Mouse (Mus musculus) layer of hippocampus, postnatal 10 days (tissue): ENCODE results near the gene Nt5c2. TPM values are rescaled to one million over a fixed set of nuclear protein-coding genes. Genes with fewer than 3 reads are reported as not detected.
A peak's percentile ranks its signal among the peaks of the same experiment; 100 is the strongest.

Experiments used
- DNase-seq, 2 experiments: peaks; one replicate each; pipeline ENCODE4 v3.0.0; 2021; ENCODE audit warnings: low spot score in 2 of 2
- long read RNA-seq: library from polyadenylated mRNA; stranded (forward); transcript quantifications from one replicate; pipeline ENCODE4 v2.0.0, GENCODE M21; 2023
- total RNA-seq, 2 experiments: library from RNA; stranded (reverse); gene quantifications; 2 replicates each; pipeline ENCODE4 v1.2.3; 2021

The Nt5c2 gene
- 10 to 100 TPM; 65.6 to 78.1 TPM for total RNA-seq
- long read RNA-seq, transcript Nt5c2-202 (18 exons, 3,728 nt) = minor isoform, 14 of 58 reads
- long read RNA-seq, transcript Nt5c2-203 (18 exons, 3,148 nt) = major isoform, 16 of 58 reads
- long read RNA-seq, partial matches to known transcripts = 1 of 58 reads
- long read RNA-seq, other reads (novel, unspliced or antisense) = 25 of 58 reads

GRCm38 (mm10) chr19:47014447-47015381 lies at the start of gene Nt5c2, which contains the start of gene Ina:
TSS of gene Nt5c2 (minus strand) at chr19:47015153.
TSS of gene Ina (plus strand) at chr19:47014698.
- DNase-seq = peak; percentile 69 to 82

DNA sequence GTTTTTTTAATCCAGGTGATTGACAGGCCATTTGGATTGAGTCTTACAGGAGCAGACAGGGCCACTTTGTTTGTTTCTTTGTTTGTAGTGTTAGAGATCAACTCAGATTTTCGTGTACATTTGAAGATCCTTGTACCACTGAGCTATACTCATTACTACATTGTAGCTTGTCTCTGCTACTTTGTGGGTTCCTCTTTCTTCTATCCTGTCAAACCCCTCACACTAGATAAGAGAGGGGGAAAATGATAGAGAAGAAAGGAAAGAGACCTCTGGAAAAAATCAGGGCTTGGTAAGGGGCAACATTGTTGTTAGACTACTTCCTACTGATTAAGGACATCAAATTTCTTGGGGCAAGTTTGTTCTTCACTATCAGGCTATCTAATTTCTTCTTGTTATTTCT lies 42.7 kb upstream of the Nt5c2 start:
- no peak for DNase-seq

- DNase-seq = no peak
Observed at GRCm38 (mm10) chr19:47053471-47053870, 38.5 kb upstream of the Nt5c2 start.

- no peak for DNase-seq
Observed at GRCm38 (mm10) chr19:47052927-47053326, 38.0 kb upstream of the Nt5c2 start.

DNA sequence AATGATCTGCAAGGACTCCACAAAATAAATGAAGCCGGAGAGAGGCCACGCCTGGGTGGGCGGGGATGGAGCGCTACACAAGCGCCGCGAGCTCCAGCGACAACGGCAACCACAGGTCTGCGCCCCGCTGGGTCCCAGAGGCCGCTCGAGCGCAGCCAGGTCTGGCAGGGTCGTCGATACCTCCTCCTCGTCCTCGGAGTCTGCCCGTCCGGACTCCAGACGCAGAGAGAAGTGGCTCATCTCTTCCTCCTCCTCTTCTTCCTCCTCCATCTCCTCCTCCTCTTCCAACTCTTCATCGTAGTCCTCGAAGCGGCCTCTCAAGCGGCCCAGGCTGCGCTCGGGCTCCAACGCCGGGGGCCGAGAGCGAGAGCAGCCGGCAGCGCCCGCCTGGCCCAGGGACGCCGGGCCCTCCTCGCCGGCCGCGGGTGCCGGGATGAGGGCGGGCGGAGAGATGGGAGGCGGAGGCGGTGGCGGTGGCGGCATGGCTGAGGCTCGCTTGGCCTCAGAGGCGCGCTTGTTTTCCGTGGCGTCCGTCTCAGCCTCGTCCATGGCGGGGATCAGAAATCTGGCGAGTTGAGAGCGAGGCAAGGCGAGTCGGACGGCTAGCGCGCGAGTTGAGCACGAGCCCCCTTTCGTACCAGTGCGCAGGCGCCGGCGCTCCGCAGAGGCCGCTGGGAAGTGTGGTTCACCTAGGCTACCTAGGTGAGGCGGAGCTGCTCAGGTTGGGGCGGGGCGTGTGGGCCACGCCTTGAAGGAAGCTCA lies 35.5 kb upstream of the Nt5c2 start, which contains the start of gene Pcgf6:
Gene Pcgf6 (minus strand): TSS at position 636 of the 762 bp plus-strand sequence.
- peak; percentile 73 to 86 for DNase-seq

GRCm38 (mm10) chr19:47049840-47050239 lies 34.9 kb upstream of the Nt5c2 start:
- DNase-seq = no peak

DNA sequence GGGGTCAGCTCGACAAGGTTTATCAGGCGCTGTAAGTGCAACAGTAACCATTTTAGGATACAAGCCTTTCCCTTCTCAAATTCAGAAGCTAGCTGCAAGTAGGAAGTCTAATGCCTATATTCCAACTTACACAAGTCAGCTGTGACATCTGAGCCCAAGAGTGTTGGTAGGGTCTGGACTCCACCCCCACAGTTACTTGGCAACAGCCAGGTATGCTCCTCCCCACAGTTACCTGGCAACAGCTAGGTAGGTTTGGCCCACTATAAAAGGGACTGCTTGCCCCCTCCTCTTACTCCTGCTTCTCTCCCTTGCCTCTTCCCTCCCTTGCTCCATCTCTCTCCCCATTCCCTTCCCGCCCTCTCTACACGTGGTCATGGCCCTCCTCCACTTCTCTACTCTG lies 34.1 kb upstream of the Nt5c2 start:
- no peak for DNase-seq

- no peak for DNase-seq
Observed at GRCm38 (mm10) chr19:47047236-47047833, 32.4 kb upstream of the Nt5c2 start.

DNA sequence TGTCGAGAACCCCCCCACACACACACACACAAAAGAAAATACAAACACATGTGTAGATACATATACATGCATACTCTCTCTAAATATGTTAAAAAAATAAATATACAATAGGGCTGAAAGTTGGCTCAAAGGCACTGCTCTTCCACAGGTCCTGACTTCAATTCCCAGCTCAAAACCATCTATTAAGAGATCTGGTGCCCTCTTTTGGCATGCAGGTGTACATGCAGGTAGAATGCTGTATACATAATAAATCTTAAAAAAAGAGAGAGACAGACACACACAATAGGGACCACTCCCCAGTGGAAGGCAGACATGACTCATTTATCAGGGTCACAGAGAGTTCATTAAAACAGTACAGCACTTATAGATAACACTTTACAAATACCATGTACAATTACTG lies 31.4 kb upstream of the Nt5c2 start:
- DNase-seq = no peak

DNA sequence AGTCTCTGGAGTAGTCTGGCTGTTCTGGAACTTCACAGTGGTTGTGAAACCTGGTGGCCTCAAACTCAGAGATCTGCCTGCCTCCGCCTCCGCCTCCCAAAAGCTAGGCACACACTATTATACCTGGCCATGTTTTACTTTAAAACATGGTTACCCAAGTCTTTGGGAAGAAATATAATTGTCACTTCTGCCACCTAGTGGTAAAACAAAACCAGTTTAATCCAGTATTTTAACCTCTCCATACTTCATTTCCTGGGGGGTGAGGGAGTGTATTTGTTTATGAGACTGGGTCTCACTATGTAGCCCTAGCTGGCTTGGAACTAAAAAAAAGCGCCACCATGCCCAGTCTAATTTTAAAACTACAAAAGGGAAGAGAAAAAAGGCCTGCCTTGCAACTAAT lies 28.7 kb upstream of the Nt5c2 start:
- no peak for DNase-seq

DNA sequence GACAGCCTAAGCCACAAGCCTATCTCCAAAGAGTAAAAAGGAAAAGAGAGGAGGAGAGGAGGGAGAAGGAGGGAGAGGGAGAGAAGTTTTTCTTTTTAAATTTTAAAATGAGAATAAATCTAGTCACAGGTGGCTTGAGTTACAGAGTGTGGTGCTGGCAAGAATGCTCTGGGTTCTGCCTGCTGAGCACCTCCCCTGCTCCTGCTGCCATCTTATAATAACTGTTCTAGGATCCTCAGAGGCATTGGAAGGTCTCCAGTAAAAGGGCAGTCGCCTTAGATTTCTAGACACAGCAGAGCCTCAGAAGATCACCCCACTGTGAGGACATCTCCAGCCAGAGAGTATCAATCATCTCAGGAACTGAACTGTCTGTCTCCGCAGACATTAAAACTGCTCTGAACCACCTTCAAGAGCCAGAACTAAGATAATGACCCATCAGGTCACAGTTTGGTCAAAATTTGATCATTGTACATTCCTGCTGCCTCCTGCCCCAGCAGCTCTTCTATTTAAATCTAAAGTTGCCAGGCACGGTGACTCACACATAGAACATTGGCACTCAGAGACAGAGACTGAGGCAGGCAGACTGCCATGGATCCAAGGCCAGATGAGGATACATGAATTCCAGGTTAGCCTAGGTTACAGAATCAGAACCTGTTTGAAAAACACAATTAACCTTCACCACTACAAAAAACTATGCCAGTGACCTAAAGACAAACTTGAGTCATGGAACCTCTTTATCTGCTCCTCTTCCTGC lies 25.9 kb upstream of the Nt5c2 start:
- DNase-seq = no peak

GRCm38 (mm10) chr19:47036596-47036995 lies 21.6 kb upstream of the Nt5c2 start:
- no peak for DNase-seq

GRCm38 (mm10) chr19:47034916-47035315 lies 20.0 kb upstream of the Nt5c2 start:
- DNase-seq = no peak

- DNase-seq = no peak
Observed at GRCm38 (mm10) chr19:47031770-47032169, 16.8 kb upstream of the Nt5c2 start.

DNA sequence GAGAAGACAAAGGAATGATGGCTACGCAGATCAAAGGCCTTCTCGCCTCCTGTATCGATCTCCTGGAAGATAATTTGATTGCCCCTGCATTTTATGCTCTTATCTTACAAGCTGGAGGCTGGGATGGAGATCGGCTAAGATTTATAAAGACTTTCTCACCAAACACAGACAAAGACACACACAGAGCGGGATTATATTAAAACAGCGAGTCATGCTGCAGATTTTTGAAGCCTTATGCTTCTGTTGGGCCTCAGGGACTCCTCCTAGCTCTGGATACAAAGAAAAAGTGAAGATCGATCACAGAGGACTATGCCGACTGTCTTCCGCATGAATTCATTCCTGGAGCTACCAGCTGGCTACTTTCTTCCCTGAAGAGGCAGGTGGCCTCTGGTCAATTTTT lies 14.8 kb upstream of the Nt5c2 start:
- DNase-seq = no peak

- no peak for DNase-seq
Observed at GRCm38 (mm10) chr19:47026513-47026912, 11.6 kb upstream of the Nt5c2 start.

- no peak for DNase-seq
Observed at GRCm38 (mm10) chr19:47024954-47025353, 10.0 kb upstream of the Nt5c2 start.

DNA sequence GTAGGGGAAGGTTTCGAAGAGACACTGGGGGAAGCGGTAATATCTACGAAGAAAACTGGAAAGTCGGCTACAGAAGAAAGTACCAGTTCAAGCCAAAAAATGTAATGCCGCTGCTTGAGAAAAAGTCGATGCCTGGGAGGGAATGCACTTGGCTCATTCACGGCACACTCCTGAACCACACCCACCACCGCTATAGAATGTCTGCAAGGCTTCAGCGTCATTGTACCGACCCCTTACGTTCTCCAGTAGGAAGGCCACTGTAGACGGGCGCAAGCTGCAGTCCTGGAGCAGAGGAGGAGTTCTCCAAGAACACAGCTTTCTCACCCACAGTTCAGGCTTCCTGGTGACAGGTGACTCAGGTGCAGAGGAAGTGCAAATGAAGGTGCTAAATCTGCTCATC lies 8.6 kb upstream of the Nt5c2 start:
- no peak for DNase-seq

DNA sequence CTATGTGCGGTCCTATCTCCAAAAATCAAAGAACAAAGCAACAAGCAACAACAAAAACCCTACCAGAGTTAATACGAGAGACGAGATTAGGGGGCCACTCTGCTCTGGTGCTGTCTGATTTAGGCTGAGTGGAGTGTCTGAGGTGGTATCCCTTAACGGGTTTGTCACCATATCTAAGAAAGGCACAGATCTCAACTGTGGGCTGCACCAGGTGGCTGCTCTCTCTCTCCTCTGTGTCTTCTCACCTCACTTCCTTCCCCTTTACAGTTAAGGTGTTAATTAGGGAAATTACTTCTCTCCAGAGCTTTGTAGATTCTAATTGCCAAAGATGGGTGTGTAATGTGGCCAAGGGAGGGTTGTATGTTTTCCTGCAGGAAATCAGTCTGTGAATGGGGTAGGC lies 7.8 kb upstream of the Nt5c2 start:
- no peak for DNase-seq

- DNase-seq = no peak
Observed at GRCm38 (mm10) chr19:47019326-47019725, 4.4 kb upstream of the Nt5c2 start.

GRCm38 (mm10) chr19:47018330-47018729 lies 3.4 kb upstream of the Nt5c2 start:
- DNase-seq = no peak
